Mouse (Mus musculus): ENCODE data around the gene Ccdc146.
"Not testable (repeated sequence)": the region's sequence is repeated elsewhere in the genome, so short reads cannot be mapped to it uniquely, and the experiment has no call there.

Gene Ccdc146

DNA sequence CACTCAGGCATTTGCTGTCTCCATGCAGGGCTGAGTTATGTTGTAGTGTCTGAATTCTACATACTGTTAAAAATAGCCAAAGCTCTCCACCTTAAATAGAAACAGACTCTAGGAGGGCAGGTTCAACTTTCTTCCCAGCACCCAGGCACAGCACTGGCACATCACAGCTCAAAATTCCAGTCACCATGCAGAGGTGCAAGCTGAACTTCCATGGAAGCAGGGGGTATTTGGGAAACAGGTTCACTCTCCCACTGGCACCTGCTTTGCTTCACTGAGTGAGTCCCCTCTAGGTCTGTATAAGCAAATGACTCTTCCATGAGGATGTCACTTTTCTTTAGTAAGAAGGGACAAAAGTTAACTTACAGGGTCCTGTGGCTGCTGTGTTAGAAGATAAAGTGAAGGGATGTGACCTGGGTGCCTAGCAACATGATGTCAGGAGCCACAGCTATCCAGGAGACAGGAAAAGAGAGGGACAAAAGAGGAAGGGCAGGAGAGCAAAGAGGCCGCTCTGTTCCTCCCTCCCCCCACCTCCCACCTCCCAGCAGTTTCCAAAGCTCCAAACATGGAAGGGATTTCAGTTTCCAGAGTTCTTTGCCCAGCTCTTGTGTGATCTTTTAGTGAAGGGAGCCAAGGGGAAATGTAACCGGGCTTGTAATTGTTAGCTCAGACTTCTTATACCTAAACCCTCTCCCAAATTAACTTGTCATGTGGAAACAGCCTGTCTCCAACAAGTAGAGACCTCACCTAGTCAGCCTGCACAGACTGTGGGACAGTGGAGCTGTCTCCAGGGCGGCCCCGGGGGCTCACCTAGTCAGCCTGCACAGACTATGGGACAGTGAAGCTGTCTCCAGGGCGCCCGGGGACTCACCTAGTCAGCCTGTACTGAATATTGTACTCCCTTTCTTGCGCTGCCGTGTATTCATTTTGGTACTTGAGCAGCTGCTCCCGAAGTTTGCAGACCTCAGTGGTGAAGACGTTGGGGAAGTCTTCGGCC lies 94.5 kb downstream of the Ccdc146 start:
- DNase-seq (ENCODE audit: low spot score), result no peak

DNA sequence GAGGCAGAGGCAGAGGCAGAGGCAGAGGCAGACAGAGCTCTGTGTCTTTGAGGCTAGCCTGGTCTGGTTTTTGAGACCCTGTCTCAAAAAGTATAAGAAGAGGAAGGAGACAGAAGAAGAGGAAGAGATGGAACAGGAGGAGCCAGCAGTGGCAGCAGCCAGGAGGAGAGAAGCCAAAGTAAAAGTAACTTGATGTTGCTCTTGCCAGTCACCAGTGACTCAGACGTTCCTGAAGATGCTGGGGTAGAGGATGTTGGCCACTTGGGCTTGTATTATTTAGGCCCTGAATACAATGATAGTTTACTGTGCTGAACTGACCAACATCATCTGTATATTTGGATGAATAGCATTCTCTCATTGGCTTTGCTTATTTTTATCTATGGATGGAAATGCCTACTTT lies 95.9 kb downstream of the Ccdc146 start:
- DNase-seq (ENCODE audit: low spot score), result no peak

DNA sequence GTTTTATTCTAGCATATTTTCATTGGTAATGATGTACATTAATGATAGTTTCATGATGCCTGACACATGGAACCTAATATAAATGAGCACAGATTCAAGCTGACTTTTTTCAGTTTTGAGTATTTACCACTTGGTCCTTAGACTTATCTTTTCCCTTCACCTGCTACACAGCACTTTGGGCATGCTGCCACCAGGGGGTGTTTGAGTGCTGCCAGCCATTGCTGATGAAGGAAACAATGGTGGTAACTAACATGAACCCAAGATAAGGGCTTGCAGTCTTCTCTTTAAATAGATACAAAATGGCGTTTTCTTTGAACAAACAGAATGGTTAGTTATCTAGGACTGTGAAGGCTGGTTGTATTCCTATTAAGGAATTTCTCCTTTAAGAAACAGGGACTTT lies 98.0 kb downstream of the Ccdc146 start:
- DNase-seq (ENCODE audit: low spot score), result peak; percentile 31

DNA sequence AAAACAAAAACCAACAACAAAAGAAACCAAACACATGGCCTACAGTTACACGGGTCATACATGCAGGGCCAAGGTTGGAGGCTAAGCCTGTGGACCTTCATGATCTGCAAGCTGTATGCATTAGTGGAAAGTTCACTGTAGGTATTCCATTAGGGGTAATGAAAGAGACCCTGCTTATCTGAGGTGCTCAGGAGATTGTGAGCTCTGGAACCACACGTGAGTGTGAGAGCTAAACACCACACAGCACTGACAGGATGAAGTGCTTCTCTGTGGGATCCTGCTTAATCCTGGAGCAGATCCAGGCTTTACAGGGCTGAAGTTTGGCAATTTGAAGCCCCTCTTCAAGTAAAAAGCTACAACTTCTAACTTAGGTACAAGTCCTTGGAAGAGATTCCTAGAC lies 104.3 kb downstream of the Ccdc146 start:
- DNase-seq (ENCODE audit: low spot score), result no peak

DNA sequence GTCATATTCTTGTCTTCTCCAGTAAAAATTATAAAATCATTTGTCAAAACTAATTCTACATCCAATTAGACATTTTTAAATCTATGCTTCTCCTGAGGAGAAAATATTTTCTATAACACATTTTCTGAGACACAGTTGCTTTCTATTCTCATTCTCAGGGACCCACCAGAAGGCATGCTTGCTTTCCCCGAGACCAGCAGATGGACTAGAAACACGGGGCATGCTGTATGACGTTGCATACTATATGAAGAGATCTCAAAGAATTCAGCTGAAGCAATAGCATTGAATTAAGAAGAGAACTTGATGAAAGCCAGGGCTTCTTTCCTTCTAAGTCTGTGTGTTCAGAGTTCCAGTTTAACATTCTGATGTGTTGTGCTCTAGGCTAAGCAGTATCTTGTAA lies 109.8 kb downstream of the Ccdc146 start:
- DNase-seq (ENCODE audit: low spot score), result no peak

DNA sequence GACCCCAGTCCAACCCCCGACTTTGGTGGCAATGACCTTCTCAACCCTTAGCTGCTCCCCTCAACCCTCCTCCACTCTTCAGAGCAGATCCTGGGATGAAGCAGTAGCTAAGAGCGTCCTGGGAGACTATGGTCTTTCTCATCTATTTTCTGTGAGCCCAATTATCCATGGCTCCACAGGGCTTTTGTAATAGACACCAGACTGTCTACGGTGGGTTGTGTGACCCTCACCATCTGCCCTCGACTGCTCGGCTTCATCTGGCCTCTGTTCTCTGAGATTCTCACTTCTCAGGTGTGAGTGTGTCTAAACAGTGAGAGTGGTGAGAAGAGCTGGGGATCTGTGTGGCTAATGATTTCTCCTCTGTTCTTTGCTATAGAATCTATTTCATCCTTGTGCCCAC lies 117.3 kb downstream of the Ccdc146 start:
- no peak for DNase-seq (ENCODE audit: low spot score)

DNA sequence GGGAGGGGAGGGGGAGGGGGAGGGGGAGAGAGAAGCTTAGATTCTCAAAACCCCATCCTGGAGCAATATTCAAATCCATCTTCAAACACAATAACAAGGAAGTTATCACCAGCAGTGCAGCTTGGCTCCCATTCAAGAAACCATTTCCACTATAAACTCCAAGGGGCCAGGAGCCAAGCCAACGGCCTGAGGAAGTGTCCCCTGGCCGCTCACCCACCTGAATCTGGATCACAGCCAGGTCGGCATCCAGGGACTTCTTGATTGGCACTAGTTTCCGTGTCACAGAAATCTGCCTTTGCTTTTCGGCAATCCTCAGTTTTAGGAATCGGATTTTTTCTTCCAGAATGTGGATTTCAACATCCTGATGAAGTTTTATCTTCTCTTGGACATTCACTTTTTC lies 123.5 kb downstream of the Ccdc146 start:
- no peak for DNase-seq (ENCODE audit: low spot score)

DNA sequence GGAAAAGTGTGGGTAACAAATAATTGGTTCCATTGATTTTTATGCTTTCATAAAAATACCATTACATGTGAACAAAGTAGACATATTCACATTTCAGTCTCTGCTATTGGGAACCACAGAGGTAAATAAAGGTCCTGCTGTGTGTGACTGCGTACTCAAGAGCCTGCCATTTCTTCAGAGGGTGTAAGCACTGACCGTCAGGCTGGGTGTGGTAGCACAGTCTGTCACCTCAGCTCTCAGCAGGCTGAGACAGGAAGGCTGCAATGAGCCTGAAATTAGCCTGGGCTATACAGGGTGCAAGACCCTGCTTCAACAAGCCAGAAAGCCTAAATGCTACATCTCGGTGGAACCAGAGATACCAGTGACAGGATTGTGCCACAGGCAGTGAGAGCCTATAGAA lies 124.4 kb downstream of the Ccdc146 start:
- DNase-seq (ENCODE audit: low spot score), result no peak

DNA sequence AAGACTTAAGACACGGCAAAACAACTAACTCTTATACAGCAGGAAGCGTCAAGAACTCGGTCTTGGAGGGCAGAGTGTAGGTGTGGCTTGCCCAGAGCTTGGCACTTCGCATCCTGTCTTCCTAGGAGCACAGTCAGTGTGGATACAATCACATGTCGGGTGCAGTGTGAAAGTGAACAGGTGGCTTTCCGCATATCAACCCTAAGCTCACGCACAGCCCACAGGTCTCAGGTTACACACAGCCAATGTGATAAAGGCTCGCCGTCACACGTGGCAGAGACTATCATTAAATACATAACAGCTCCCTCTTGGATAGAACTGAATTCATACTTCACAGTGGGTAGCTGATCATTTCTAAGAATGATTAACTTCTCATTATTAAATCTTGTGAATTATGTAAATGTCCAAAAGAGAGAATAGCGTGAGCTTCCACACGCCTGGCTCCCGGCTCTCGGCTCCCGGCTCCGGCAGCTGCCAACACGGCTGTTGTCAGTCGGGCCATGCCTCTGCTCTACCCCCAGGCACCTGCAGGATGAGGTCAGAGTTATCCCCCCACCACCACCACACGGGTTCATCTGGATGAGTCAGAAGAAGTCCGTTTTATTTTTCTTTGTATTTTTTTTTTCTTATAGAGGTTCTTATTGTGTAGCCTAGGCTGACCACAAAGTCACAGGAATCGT lies 125.3 kb downstream of the Ccdc146 start:
- no peak for DNase-seq (ENCODE audit: low spot score)

DNA sequence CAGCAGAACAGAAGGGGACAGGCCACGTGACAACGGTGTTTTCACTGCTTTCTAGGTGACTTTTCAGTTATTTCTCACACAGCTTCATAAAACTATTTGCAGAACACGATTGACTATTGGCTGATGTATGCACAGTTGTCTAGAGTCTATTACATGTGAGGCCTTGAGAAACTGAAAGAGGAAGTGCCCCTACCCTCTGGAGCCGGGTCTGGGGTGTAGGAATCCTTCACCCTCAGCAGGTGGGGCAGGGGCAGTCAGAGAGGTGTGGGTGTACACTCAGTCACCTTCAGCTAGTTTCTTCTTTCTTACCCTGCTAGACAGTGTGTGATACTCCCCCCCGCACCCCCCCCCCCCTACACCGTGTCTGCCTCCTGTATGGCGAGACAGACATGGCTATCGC lies 128.8 kb downstream of the Ccdc146 start:
- DNase-seq (ENCODE audit: low spot score), result no peak

DNA sequence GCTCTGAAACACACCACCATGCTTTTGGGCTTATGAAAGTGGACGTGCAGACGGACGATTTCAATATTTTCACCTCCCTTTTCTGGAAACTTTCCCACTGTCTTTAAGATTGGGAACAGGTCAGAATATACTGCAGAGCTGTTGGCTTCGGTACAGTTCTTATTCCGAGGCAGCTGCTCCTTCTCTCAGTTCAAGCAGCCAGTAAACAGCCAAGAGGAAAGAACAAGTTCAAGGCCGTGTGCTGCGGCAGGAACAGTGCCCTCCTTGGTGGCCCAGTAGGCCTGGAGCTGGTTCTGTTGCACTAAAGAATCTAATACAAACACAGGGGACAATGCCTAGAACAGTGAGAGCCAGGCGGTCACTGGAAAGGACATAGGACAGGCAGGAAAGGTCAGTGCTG lies 133.9 kb downstream of the Ccdc146 start:
- DNase-seq (ENCODE audit: low spot score), result no peak

DNA sequence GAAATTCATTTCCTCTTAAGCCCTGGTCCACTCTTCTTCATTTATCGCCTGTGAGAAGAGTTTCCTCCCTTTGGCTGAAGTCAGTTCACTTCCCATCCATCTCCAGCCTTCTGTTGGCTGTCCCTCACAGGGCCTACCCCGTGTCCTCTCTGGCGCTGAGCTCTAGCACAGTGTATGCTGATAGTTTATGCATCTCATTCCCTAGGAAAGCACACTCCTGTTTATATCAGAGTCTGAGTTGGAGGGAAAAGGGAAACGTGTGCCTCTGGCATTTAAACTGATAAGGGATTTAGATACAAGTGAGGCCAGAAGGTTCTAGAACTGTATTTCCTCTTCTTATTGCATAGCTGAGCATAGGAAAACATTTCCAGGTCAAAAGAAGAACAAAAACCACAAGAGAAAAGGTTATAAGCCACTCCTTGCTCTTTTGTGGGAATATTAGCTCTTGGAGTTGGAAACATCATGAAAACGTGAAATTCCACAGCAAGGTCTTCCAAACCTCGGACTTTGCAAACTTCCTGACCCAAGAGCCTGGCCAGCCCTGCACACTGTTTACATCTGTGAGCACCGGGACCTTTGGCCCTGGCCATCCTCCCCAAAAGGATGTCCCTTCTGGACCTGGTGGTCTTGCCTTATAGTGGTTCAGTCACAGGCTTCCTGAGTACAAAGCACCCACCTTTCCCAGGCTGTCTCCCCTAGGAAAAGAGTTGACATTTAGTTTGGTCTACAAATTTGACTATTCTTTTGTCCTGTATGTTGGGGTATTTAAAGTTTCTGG lies 135.6 kb downstream of the Ccdc146 start:
- DNase-seq (ENCODE audit: low spot score), result no peak

DNA sequence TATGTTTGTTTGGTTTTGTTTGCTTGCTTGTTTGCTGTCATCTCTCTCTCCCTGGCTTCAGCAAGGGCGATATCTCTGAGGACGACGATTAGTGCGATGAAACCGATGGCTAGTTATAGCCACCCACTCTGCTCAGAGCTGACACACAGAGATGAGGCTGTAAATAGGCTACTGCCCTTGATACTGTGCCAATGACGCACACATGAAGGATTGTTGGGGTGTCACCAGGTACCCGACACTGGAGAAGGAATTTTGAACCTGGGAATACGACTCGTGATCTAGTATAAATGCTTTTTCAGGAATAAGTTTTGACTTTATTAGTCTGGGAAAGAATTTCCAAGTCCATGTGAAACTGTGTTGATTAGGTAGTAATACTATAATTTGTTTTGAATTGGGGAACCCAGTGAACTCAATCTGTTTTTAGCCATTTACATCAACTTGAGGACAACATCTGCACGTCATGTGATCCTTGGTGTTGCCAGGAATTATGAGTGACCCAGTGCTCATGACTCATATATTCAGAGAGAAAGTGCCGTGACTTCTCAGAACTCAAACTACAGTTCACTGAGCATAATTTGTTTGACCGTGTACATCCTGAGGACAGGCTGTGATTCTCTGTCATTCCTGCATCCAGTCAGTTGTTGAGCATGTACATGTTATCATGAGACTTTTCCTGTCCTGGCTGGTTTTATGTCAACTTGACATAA lies 141.0 kb downstream of the Ccdc146 start:
- DNase-seq (ENCODE audit: low spot score), result no peak

DNA sequence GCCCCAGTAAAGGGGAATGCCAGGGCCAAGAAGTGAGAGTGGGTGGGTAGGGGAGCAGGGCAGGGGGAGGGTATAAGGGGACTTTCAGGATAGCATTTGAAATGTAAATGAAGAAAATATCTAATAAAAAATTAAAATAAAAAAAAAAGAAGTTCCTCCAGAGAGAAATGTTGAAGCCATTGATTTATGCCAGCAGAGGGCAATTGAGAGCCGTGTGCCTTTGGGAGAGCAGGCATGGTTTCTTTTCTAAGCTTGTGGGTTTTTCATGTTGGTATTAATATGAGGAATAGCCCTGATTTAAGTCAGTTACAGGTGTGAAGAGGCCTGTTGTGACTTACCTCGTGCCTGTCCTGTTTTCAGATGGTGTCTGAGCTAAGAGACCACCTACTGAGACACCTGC lies 146.8 kb downstream of the Ccdc146 start:
- DNase-seq (ENCODE audit: low spot score), result not testable (repeated sequence)

DNA sequence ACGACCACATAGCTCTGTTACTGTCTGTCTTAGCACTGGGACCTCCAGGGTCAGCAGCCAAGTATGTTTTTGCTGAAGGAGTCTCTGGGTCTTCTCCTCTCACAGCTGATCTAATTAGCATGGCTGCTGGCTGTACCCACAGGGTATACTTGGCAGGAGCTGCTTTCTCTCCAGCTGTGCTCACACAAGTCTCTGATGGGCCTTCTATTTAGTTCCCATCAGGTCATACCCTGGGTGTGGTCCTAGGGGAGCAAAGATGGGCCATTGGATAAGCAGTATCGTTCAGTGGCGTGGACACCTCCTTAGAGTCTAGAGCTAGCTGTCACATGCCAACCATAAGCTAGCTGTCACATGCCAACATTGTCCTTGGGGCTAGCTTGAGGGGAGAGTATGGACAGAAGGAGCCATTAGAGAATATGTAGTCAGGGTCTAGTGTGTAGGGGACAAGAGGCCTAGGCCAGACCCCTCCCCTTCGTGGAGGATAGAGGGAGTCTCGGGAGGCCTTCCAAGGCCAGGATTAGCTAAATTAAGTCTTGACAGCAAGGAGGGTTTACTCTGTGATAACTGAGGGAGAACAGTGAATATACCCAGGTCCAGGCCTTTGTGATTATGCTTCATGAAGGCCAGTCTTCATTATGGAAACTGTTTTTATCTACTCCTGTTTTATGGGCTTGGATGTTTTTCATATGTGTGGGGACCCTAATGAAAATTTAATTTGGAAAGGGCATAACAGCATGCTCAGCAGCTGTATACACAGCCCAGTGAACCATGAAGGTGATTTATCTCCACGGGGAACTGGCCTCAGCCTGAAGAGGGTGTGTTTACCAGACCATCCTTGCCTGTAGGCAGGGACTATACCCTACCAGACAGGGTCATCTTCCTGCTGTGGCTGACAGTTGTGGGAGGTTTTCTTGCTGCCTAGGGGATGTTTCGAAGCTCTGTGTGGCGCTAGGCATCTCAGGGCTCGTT lies 152.8 kb downstream of the Ccdc146 start:
- no peak for DNase-seq (ENCODE audit: low spot score)

DNA sequence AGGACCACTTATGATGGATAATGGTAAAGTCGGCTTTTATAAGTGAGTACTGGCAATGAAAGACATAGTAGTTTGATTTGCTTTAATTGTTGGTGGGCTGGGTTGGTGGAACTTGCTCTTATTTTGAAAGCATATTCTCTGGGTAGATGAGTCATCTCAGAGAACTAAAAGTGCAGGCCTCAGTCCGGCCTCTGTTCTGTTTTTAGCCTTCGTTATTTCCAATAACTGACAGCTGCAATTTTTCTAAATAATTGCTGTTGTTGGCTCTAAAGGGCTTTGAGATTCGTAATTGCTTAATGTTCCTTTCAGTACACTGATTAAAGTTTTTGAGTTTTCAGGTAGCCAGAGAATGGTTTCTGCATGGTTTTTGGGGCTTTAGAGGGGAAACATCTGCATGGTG lies 153.7 kb downstream of the Ccdc146 start:
- DNase-seq (ENCODE audit: low spot score), result no peak

DNA sequence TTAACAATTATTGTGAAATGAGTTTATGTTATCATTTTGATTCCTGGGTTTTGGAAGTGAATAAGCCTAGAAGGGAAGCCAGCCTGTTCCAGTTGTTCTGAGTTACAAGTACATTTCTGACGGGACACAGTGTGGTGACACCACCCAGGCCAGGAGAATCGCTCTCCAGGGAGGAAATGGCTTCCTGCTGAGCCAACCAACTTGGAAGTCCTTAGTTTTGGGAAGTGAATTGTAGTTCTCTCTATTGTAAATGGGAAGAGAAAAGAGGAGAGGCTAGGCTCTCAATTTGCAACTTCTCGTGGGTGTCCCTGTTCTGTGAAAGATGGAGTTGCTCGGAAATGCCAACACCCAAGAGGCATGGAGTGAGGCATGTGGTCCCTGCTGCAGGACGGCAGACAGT lies 155.0 kb downstream of the Ccdc146 start:
- DNase-seq (ENCODE audit: low spot score), result no peak

DNA sequence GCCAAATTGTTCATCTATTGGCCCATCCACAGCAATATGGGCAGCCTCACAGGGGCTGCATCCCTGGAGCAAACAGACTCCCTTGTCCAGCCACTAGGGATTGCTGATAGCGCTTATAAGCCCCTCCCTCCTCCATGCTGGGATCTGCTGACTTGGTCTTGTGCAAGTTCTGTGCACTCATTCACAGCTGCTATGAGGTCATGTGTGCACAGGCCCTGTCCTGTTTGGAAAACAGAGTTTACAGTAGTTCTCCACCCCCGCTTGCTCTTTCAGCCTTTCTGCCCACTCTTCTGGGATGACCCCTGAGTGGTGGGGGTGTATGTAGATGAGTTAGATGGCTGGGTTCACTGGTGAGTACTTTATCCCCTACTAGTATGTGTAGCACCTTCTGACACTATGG lies 157.4 kb downstream of the Ccdc146 start:
- no peak for DNase-seq (ENCODE audit: low spot score)

DNA sequence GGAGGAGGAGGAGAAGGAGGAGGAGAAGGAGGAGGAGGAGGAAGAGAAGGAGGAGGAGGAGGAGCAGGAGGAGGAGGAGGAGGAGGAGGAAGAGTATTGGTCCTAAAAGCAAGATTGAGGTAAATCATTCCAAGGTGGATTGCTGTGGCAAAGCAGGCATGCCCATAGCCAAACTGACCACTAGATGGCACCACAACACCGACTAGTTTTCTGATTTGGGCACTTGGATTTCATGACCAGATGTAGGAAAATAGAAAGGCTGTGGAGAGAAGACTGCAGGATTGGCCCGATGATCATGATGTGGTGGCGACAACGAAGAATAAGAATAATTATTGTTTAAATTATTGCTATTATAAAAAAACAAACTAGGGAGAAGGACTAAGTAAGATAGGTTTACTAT lies 159.4 kb downstream of the Ccdc146 start:
- DNase-seq (ENCODE audit: low spot score), result peak; percentile 57

DNA sequence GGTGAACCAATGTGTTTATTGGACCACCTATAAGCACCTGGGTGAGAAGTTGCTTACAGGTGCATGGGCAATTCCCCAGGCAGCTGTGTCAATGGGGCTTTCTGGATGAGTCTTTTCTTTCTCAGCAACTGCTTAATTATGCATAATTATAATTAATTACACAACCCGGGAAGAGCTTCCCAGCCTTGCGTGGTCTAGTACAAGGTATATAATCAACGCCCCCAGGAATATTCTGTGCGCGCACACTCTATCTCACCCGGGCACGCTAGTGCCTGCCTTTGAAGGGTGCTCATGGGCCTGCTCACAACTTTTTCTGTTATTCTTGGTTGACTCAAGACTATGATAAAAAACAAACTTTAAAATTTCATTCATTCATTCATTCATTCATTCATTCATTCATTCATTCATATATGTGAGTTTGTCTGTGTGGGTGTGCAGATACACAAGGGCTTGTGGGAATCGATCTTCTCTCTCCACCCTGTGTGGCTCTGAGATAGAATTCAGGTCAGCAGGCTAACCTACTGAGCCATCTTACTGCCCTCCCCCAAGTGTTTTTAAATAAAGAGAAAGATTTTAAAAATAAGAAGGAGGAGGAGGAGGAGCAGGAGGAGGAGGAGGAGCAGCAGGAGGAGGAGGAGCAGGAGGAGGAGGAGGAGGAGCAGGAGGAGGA lies 160.0 kb downstream of the Ccdc146 start:
- no peak for DNase-seq (ENCODE audit: low spot score)

All from c-Kit-positive CD71-positive TER-119-positive erythroid progenitor cells, embryonic 14.5 days (primary cell).